Mouse (Mus musculus) ES-E14 (cell line): Measurements from ENCODE around the gene Lipa.

Experiments used
- CHD2 ChIP-seq: IDR thresholded peaks from 2 replicates; pipeline ENCODE4 v1.6.1; 2014; ENCODE audit warnings: mild to moderate bottlenecking, low read depth, low read length, inconsistent platforms
- MAFK ChIP-seq: IDR thresholded peaks from 2 replicates; pipeline ENCODE4 v1.6.1; 2014; ENCODE audit warnings: mild to moderate bottlenecking, low read depth, low read length, inconsistent platforms; ENCODE audit not compliant: insufficient read depth
- ZNF384 ChIP-seq: IDR thresholded peaks from 2 replicates; pipeline ENCODE4 v1.6.1; 2012; ENCODE audit warnings: low read depth, low read length, inconsistent platforms

DNA sequence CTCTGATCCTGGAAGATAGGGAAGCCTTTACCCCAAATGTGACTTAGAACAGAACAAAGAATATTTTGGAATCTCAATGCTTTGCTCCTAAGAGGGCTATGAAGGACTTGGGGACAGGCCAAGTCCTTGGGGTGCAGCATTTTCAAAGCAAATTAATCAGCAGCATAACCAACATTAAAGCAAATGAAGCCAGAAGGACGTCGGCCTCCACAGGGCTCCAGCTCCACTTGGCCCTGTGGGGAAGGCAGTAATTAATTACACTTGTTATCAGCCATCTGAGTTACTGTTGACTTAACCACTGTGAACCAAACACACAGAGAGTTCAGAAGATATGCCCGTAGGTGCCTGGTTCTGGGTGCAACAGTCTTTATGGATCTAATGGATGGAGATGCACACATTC lies 8.5 kb downstream of the Lipa start:
- TF ChIP-seq MAFK (no peak), CHD2 (no peak), ZNF384 (no peak)
